Mouse (Mus musculus) thymus, postnatal 4 days (tissue): ENCODE measurements at regions not wholly inside any gene's neighbourhood (a gene's known extent, or its start where the extent isn't known, plus 50 kb on each side); places are given as distances from the start of the nearest gene placed in this dataset.
"Not testable (repeated sequence)": the region's sequence is repeated elsewhere in the genome, so short reads cannot be mapped to it uniquely, and the experiment has no call there.

Experiments used
- DNase-seq: peaks from one replicate; pipeline ENCODE4 v3.0.0; 2021

DNA sequence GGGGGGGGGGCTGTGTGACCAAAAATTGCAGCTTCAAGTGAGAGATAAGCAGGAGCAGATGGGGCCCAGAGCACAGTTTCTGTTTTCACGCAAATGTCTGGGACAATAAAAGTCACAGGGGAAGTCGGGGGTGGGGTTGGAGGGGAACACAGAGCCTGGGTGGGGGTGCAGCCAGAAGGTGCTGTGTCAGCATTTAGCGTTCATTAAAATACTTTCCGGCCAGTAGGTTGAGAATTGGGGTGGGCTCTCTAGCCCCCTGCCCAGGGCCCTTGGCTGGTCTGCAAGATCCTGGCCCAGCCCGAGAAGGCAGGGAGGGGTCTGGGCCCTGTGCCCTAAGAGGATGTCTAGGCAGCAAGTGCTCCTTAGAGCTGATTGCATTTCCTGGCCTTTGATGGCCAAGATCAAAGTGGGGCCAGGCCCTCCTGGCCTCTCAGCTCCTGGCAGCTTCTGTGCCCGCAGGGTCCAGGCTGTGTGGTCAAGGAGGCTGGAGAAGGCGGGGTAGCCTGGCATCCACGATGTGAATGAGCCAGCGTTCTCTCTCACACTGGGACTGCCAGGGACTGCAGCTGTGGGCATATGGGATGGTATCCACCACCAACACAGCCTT is 283.0 kb downstream of the Cyp26b1 start:
- DNase-seq: peak; percentile 16

DNA sequence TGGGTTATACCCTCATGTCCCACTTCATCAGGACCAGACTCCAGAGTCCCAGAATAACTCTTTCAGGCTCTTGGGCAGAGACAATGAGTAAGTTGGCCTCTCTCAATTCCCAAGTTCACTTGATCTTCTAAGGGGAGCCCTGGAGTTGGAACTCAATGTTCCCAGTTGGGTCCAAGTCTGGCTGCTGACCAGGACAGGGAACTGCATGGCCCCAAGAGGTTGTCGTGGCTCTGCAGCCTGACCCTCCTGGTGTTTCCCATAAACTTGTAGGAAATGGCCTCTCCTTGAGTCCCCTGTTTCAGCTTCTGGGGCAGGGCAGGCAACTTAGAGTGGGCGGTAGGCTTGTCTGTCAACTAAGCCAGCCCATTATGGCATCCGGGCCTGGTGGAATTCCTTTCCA is 286.2 kb downstream of the Cyp26b1 start:
- DNase-seq: no peak

DNA sequence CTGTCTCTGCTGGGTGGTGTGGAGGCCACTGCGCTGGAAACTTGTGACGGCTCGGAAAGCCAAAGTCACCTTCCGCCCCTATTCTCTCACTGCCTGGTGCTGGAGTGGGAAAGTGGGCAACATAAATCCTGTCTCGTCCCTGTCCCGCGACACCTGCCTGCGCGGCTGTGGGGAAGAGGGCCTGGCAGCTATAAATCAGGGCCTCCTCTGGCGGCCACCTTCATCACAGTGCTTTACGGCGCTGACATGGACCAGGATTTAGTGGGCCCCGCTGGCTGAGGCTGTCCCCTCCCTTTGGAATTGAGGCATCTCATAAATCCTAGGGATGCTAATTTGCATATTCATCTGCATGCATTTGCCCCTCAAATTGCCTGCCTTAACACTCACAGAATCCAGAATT is 287.1 kb downstream of the Cyp26b1 start:
- no peak for DNase-seq

DNA sequence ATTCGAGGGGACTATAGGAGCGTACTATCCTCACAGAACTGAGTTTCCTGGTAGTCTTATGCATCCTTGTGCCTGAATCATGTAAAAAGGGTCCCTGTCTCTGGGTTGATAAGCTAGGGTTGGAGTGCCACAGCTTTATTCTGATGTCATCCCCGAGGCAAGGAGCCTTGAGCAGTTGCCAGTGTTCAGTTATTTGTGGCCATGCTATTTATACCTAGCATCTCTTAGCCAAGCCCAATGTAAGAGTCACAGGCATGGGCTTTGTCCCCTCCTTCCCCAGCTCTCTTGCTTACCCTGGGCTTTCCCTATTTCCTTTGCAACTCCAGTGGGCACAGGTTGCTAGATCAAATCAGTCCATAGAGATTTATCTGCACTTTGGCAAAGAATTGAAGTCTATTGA is 288.6 kb downstream of the Cyp26b1 start:
- no peak for DNase-seq

DNA sequence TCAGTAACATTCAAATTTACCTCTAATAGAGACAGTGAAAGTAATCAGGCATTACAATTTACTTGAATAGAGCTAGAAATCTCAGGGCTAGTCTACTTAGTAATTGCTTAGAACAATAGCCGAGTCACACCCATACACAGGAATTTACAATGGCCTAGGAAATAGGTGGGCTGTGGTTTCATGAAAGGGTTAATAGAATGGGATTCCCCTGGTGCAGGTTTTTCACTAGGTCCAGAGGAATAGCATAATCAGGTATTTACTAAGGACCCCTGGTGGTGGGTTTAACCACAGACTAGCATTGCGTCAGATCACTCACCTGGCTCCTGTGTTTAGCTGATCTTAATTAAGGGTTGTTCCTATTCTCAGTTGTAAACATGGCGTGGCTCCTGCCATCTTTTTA is 290.8 kb downstream of the Cyp26b1 start:
- not testable (repeated sequence) for DNase-seq

DNA sequence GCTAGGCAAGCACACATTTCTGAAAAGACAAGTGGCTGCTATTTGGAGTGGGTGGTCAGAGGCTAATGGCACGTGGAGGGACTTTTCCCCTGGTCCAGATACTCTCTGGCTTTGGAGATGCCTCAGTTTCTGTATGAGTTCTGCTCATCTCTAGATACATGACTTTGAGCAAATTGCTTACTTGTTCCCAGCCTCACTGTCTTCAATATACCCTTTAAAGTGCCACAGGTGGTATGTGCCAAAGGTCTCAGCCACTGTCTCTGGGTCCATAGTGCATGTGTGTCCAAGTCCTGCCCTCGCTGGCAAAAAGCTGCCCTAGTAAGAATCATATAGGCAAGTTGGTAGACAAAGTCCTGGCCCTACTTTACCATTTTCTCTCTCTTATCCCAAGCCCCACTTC is 291.5 kb downstream of the Dysf start:
- no peak for DNase-seq

DNA sequence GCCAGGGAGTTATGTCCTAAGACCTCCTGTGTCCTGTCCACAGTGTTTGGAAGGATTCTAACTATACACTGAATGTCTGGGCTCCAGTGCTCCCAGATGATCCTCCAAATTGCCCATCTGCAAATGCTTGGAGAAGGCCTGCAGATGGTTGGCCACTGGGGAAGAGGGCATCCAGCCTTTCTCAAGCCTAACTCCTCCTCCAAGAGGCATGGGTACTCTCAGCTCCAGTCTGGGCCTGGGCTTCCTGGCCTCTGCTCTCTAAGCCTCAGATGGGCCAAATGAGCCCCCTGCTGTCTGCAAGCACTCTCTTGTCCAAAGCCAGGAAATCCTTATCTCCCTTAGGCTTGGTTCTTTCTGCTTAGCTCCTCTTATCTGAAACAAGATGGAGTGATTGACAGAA is 290.8 kb downstream of the Dysf start:
- DNase-seq: no peak

DNA sequence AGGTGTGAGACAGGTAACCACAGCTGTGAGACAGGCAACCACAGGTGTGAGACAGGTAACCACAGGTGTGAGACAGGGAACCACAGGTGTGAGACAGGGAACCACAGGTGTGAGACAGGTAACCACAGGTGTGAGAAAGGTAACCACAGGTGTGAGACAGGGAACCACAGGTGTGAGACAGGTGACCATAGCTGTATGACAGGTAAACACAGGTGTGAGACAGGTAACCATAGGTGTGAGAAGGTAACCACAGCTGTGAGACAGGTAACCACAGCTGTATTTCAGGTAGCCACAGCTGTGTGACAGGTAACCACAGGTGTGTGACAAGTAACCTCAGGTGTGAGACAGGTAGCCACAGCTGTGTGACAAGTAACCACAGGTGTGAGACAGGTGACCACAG is 265.5 kb downstream of the Dysf start:
- DNase-seq: not testable (repeated sequence)

DNA sequence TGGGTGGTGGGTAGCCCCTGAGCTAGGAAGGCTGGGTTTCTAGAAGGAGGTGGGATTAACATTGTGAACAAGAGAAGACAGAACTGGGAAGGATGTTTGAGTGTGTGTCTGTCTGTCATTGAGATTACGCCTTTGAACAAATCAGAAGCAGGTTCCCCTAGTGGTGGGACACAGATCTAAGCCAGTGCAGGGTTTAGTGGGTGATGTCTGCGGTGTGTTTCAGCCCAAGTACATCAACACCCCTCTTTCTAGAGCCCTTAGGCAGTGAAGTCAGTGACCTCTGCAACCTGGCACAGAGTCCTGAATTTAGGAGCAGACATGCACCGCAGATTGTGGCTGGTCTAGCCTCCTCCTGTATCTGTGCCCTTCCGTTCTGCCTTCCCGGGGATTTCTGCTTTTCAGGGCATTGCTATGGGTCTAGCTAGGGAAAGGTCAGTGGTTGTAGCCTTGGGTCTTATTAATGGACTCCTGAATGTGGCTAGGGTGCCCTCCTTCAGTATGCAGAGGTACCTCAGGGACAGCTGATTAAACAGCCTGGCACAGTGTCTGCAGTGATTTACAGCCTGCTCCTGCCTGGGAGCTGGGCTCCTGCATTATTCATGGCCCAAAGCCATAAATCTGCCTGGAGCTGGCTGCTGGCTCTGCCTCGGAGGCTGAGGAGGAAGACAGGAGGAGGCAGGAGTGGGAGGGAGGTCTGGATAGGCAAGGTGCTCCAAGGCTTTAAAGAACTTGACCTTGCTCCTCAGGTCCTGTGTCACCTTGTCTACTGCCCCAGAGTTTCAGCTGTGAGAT is 264.3 kb downstream of the Dysf start:
- no peak for DNase-seq

DNA sequence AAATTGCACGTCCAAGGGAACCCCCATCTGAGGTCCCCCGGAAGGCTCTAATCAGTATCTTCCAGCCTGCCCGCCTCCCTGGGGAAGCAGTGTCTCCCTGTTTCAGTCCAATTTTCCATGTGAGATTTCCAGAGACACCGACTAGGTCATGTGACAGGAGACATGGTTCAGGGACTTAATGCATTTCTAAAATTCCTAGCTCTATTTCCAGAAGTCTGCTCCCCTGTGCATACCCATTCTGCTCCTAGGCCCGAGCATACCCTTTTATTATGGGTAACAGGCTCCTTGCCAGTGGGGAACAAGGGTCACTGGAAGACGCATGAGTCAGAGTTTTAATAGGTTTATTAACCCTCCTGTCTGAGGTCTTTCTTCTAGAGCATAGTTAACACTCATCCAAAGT is 263.6 kb downstream of the Dysf start:
- DNase-seq: no peak

DNA sequence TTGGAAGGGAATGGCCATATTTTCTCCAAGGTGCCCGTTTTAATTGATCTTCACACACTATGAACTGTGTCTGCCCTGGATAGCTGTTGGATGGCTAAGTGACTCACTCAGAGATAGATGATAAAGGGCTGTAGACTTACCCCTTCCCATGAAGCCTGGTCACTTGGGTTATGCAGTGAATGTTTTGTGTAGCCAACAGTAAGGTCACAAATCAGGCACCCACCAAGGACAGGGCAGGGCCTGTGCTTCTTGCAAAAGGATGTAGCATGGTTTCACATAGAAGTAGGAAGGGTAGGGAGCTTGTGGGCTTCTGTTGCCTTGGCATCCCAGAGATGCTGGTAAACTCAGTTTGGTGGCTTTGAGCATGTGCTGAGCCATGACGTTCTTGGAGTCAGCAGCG is 263.1 kb downstream of the Dysf start:
- no peak for DNase-seq

DNA sequence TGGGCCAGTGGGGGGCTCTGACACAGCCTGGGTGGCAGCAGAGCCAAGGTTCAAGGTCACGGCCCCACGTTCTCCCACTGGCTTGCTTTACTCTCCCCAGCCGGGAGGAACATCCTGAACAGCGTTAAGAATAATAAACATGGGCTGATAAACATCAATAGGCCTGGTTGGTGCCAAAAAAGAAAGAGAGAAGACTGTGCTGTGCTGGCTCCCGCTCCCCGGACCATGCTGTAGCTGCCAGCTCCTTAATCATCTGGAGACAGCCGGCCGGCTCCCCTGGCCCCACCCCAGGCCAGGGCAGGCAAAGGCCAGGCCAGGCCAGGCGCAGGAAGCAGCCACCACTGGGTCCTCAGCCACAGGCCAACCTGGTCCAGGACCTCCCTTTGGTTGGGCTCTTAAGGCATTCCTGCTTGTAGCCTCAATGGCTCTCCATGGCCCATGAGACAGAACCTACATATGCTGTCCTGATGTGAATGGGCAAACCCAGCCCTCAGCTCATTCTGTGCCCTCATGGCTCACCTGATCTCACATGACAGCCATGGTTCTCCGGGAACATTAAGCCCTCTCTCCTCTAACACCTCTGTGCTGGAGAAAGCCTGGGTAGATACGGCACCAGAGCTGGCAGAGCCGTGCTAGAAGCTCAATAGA is 262.3 kb downstream of the Dysf start:
- no peak for DNase-seq

DNA sequence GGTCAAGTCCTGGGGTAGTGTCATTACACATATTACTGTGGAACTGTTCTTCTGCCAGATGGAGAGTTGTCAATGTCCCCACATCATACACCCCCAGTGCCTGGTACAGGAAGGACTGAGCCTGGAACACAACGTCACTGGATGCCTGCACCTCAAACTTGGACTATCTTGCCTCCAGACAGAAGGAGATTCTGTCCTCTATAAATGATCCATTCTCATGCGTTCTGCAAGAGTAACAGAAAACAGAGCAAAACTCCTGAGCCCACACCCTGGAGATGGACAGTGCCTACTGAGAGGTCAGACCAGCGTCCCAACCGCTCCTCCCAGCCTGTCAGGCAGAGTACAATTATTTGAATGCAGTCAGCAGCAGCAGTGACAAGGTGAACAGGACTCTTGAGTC is 261.1 kb downstream of the Dysf start:
- DNase-seq: no peak

DNA sequence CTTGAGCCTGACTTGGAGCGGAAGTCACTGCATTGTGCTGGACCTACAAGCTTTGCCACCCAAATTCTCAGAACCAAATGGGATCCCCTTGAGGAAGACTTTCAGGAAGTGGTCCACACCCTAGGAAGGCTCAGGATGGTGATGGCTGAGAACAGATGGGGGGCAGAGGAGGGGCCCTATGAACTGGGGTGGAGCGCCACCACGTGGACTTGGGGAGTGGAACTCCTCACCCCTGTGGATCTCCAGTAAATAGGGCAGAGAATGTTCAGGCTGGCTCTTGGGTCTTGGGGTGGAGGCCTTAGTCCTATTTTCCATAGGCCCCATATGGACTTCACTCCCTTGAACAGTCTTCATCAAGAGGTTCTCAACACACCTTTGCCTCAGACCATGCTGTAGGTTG is 260.6 kb downstream of the Dysf start:
- peak; percentile 72 for DNase-seq

DNA sequence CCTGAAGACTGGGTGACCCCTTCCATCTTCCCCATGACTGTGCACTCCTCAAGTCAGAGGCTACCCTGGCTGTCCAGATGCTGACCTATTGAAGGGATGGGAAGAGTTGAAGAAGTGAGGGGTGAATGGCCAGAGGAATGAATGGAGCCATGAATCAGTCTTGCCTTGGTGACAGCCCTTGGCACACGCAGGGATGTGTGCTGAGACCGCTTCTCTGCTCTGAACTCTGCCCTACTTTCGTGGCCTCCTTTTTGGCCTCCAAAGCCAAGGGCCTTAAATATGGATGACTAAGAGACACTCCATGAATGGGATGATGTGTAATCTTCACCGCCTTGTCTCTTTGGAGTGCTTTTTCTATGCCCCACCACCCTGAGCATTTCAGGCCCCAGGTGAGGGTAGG is 259.7 kb downstream of the Dysf start:
- no peak for DNase-seq

DNA sequence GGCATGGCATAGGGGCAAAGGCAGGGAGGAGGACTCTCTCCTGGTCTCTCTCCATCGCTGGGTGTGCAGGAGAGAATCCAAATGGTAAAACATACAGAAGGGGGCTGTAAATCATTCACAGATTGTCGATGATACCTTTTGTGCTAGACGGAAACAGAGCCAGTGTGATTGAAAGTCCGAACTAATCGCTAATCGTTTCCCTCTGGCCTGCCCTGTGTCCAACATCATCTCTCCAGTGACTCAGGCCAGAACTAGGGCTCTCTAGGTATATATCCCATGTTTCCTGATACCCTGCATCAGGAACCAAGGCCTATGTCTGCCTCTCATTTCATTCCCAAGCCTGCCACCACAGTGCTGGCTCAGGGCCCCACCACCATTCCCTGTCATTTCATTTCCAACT is 259.1 kb downstream of the Dysf start:
- no peak for DNase-seq

DNA sequence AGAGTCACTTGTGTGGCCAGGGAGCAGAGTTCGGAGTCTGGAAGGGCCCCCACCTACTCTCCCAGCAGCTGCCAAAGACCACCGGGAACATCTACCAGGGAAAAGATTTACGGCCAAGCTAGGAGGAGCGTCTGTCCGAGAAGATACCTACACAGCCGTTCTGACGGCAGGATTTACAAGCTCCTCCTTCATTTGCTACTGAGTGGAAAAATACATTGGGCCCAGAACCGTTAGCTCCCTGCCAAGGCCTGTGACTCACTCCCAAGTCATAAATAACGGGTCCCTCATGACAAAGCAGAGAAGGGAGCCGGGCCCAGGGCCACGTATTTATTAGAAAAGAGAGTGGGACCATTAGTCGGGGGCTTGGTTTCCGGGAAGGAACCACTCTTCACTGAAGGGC is 258.3 kb downstream of the Dysf start:
- no peak for DNase-seq

DNA sequence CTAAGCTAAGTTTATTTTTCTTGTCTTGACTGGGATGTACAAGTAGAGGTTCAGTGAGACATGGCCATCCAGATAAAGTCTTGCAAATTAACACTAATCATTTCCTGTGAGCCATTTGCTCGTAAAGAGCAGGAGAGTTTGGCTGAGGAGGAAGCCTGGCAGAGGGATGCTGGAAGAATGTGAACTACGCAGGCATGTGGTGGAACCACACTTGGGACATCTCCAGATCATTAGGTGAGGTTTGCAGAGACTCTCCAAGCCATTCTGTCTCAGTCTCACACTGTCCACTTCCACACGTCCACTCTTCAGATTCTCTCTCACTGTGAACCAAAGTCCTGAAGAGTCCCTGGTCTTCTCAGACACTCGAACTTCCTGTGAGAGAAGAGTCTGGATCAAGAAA is 256.3 kb downstream of the Dysf start:
- DNase-seq: no peak

DNA sequence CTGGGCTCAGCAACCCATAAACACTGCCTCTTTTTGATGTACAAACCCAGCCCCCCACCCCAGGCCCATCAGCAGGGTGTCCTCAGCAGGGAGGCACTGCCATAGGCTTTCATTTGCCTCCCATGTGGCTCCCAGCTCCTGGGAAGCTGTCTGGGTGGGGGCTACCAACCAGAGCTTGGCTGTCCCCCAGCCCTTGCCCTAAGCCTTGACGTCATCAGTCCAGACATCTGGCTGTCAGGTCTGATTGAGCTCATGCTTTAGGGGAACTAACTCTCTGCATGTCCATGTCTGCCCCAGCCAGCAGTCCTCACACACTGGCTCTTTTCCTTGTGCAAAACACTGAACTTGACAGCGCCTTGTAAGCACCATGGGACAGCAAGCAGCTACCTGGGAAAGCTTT is 255.3 kb downstream of the Dysf start:
- no peak for DNase-seq

DNA sequence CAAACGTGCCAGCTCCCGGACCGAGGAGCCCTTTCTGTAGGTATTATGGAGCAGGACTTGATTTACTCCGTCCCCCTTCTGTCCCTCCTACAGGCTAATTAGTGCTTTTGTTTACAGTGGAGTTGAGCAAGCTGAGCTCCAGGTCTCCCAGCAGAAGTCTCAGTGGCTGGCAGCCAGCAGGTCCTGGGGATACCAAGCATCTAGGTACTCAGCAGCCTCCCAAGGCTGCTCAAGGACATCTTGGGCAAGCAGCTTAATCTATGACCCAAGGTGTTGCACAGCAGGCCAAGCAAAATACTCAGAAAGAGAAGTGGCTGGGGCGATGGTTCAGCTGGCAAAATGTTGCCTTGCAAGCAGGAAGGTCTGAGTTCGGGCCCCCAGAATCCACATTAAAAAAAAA is 254.4 kb downstream of the Dysf start:
- no peak for DNase-seq

DNA sequence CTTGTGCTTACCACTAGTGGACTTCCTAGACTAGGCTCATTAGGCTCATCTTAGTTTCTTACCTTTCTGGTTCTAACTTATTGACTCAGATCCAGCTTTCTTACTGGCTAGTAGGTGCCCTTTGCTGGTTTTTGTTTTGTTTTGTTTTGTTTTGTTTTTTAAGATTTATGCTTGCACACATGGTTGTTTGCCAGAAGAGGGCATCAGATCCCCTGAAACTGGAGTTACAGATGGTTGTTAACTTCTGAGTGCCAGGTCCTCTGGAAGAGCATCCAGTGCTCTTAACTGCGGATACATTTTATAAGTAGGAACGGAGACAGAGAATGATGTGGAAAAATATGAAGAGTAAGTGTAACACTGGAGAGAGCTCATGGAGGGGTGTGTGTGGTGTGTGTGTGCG is 253.1 kb downstream of the Dysf start:
- no peak for DNase-seq
